8 mouse cellular contexts compared by ENCODE assay signal in genomic region chrX:153007021-153007684, GRCm38 (mm10). TPM values are rescaled to one million over a fixed set of nuclear protein-coding genes. Genes with fewer than 3 reads are reported as not detected.
DNase-seq lines count a peak whose midpoint lies in the region; ATAC-seq and TF ChIP-seq lines count a peak whose summit lies in the region.

No protein-coding gene starts in this region.

- TF ChIP-seq POLR2A in embryonic fibroblast, embryonic 13.5 days (IDR thresholded peaks at IDR 0.05; ENCODE audit: low read depth, low read length): peak; percentile 49

- no peak overlapping the region for H3K27ac ChIP-seq in embryonic fibroblast, embryonic 13.5 days (ENCODE audit: insufficient read depth, low read length)
- peak overlapping the region; percentile 59 for H3K27ac ChIP-seq in heart, embryonic 11.5 days (ENCODE audit: low read depth, low read length)
- peak overlapping the region; percentile 42; the same call in 1 of the 2 replicates for H3K27ac ChIP-seq in kidney, embryonic 14.5 days (ENCODE audit: low read depth, low read length)
- H3K27ac ChIP-seq in midbrain, embryonic 16.5 days (ENCODE audit: low read length): peak overlapping the region; percentile 90

- 23% methylated on average over 54 of the region's 58 CpGs for WGBS in heart, embryonic 11.5 days (ENCODE audit: insufficient replicate concordance)
- WGBS in kidney, embryonic 14.5 days: 33% methylated on average over 58 of the region's 58 CpGs
- 22% methylated on average over 24 of the region's 58 CpGs for WGBS in midbrain, embryonic 16.5 days

- no peaks in the 10 kb centered on the region for H3K36me3 ChIP-seq in heart, embryonic 11.5 days (ENCODE audit: control insufficient read depth, insufficient read depth, low read length)
- H3K36me3 ChIP-seq in kidney, embryonic 14.5 days (ENCODE audit: control insufficient read depth, insufficient read depth, low read length): no peaks in the 10 kb centered on the region
- H3K36me3 ChIP-seq in midbrain, embryonic 16.5 days (ENCODE audit: control insufficient read depth, insufficient read depth, low read length): no peaks in the 10 kb centered on the region

- no peaks in the 10 kb centered on the region for H3K4me1 ChIP-seq in embryonic fibroblast, embryonic 13.5 days (ENCODE audit: control insufficient read depth, insufficient read depth, low read length)
- H3K4me1 ChIP-seq in heart, embryonic 11.5 days (ENCODE audit: control insufficient read depth, insufficient read depth, low read length): no peaks in the 10 kb centered on the region
- H3K4me1 ChIP-seq in kidney, embryonic 14.5 days (ENCODE audit: control insufficient read depth, insufficient read depth, low read length): no peaks in the 10 kb centered on the region
- no peaks in the 10 kb centered on the region for H3K4me1 ChIP-seq in midbrain, embryonic 16.5 days (ENCODE audit: control insufficient read depth, insufficient read depth, low read length)

- peak overlapping the region; percentile 73 for H3K4me3 ChIP-seq in embryonic fibroblast, embryonic 13.5 days (ENCODE audit: insufficient read depth, low read length)
- H3K4me3 ChIP-seq in heart, embryonic 11.5 days (ENCODE audit: low read depth, low read length): peak overlapping the region; percentile 58
- H3K4me3 ChIP-seq in kidney, embryonic 14.5 days (ENCODE audit: low read length): peak overlapping the region; percentile 55
- H3K4me3 ChIP-seq in midbrain, embryonic 16.5 days (ENCODE audit: low read depth, low read length): peak overlapping the region; percentile 54

- no peaks in the 10 kb centered on the region for H3K9me3 ChIP-seq in heart, embryonic 11.5 days (replicated peaks; ENCODE audit: control insufficient read depth, low read length)
- H3K9me3 ChIP-seq in kidney, embryonic 14.5 days (ENCODE audit: control insufficient read depth, low read length): no peaks in the 10 kb centered on the region
- no peaks in the 10 kb centered on the region for H3K9me3 ChIP-seq in midbrain, embryonic 16.5 days (replicated peaks; ENCODE audit: control insufficient read depth, low read length, poor library complexity, severe bottlenecking)

- peak; percentile 90 for ATAC-seq in heart, embryonic 11.5 days (replicated peaks; ENCODE audit: insufficient number of reproducible peaks, low FRiP score, low TSS enrichment)
- ATAC-seq in kidney, embryonic 14.5 days (ENCODE audit: low FRiP score, low TSS enrichment): peak; percentile 91
- ATAC-seq in midbrain, embryonic 16.5 days: peak; percentile 93

- peak overlapping the region; percentile 62 for H3K9ac ChIP-seq in heart, embryonic 11.5 days (ENCODE audit: low read depth, low read length)
- peak overlapping the region; percentile 63 for H3K9ac ChIP-seq in kidney, embryonic 14.5 days (ENCODE audit: low read depth, low read length)
- peak overlapping the region; percentile 74 for H3K9ac ChIP-seq in midbrain, embryonic 16.5 days (ENCODE audit: low read depth, low read length)

- no peak for TF ChIP-seq CTCF in embryonic fibroblast, embryonic 13.5 days (IDR thresholded peaks at IDR 0.05; ENCODE audit: borderline replicate concordance, insufficient read depth, low read length)

- H3K4me2 ChIP-seq in heart, embryonic 11.5 days: peak overlapping the region; percentile 67
- H3K4me2 ChIP-seq in kidney, embryonic 14.5 days (replicated peaks; ENCODE audit: low read depth, low read length): peak overlapping the region; percentile 53
- peak overlapping the region; percentile 62 for H3K4me2 ChIP-seq in midbrain, embryonic 16.5 days (ENCODE audit: low read length)

- DNase-seq in urinary bladder, adult 18-20 months (ENCODE audit: low spot score in 2 of 2): peak; percentile 20 to 38
- no peak for DNase-seq in urinary bladder, postnatal 10 days (ENCODE audit: low spot score)
- DNase-seq in liver: peak; percentile 80
- DNase-seq in spleen, postnatal 4 days (ENCODE audit: low spot score in 2 of 2): peak; percentile 40 to 66

- no peaks in the 10 kb centered on the region; the same call in 1 of the 2 replicates for H3K27me3 ChIP-seq in heart, embryonic 11.5 days (ENCODE audit: control insufficient read depth, insufficient read depth, low read length)
- H3K27me3 ChIP-seq in kidney, embryonic 14.5 days (ENCODE audit: control insufficient read depth, insufficient read depth, low read length): peaks cover 3% of the 10 kb centered on the region; the same call in 1 of the 2 replicates
- H3K27me3 ChIP-seq in midbrain, embryonic 16.5 days (ENCODE audit: control insufficient read depth, insufficient read depth, low read depth, low read length): no peaks in the 10 kb centered on the region

RNA-seq across cellular contexts. Expression of gene Usp51, which starts 0.9 kb away (rescaled TPM):
- 0.23 and 0.37 TPM in 2 replicates for polyA plus RNA-seq in embryonic fibroblast, embryonic 13.5 days (2011; ENCODE audit: insufficient read length, low read depth, missing spikeins)
- 1.0 and 1.9 TPM in 2 replicates for polyA plus RNA-seq in heart, embryonic 11.5 days (2014; fragmentation: Nextera tagmentation; extraction: Ambion mirVana)
- polyA plus RNA-seq in kidney, embryonic 14.5 days (2014; fragmentation: Nextera tagmentation; extraction: Ambion mirVana): 1.3 and 2.1 TPM in 2 replicates
- 3.2 and 3.5 TPM in 2 replicates for polyA plus RNA-seq in midbrain, embryonic 16.5 days (2015; fragmentation: Nextera tagmentation; extraction: Ambion mirVana)

RNA-seq across cellular contexts. Expression of gene Mageh1, which starts 30.2 kb away (rescaled TPM):
- polyA plus RNA-seq in embryonic fibroblast, embryonic 13.5 days (2011; ENCODE audit: insufficient read length, low read depth, missing spikeins): 24.6 and 25.2 TPM in 2 replicates
- 32.6 and 46.9 TPM in 2 replicates for polyA plus RNA-seq in heart, embryonic 11.5 days (2014; fragmentation: Nextera tagmentation; extraction: Ambion mirVana)
- 43.3 and 53.4 TPM in 2 replicates for polyA plus RNA-seq in kidney, embryonic 14.5 days (2014; fragmentation: Nextera tagmentation; extraction: Ambion mirVana)
- 149 and 155 TPM in 2 replicates for polyA plus RNA-seq in midbrain, embryonic 16.5 days (2015; fragmentation: Nextera tagmentation; extraction: Ambion mirVana)
